Comparison of ENCODE assay signal across 18 mouse cellular contexts in the genomic region with DNA sequence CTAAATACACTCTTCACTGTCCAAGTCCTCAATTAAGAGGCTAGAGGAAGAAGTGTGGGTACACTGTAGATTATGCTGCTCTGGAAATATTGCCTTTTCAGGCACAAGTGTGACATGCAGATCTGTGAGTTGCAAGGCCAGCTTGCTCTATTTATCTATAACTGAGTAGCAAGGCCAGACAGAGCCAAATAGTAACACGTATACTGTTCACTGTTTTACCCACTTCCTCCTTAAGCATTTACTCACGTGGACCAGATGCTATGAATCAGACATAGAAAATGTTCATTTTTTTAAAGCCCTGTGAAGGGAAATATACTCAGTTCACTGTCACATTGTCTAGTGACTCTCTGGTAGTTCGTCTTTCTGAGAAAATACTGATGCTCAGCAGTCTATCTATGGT. TPM values are rescaled to one million over a fixed set of nuclear protein-coding genes. Genes with fewer than 3 reads are reported as not detected.
DNase-seq lines count a peak whose midpoint lies in the region; ATAC-seq and TF ChIP-seq lines count a peak whose summit lies in the region.
"Had no signal": no experiment of that assay in that cellular context is flagged by ENCODE, and none has a peak within 500 bp of the region (broad histone marks: within the 10 kb centered on the region; RNA-seq: fewer than 3 reads in every experiment).

No protein-coding gene starts in this region.

- no peak overlapping the region for H3K4me3 ChIP-seq in embryonic facial prominence, embryonic 14.5 days (ENCODE audit: low read depth, low read length)
- no peak overlapping the region for H3K4me3 ChIP-seq in embryonic facial prominence, embryonic 10.5 days
- H3K4me3 ChIP-seq in stomach, embryonic 16.5 days (replicated peaks; ENCODE audit: low read length), result no peak overlapping the region
- H3K4me3 ChIP-seq in stomach, postnatal 0 days (ENCODE audit: low read depth, low read length), result no peak overlapping the region
- no peak overlapping the region for H3K4me3 ChIP-seq in midbrain, embryonic 15.5 days
- H3K4me3 ChIP-seq: embryonic facial prominence, embryonic 12.5 days; forebrain, embryonic 12.5 days; intestine, embryonic 15.5 days; limb, embryonic 10.5 days; lung, embryonic 15.5 days had no signal

- no peak for TF ChIP-seq CTCF in stomach, postnatal 0 days (IDR thresholded peaks at IDR 0.05; ENCODE audit: low read depth)

- no peaks in the 10 kb centered on the region for H3K27me3 ChIP-seq in embryonic facial prominence, embryonic 14.5 days (replicated peaks; ENCODE audit: control insufficient read depth, insufficient read depth, low read length)
- no peaks in the 10 kb centered on the region for H3K27me3 ChIP-seq in embryonic facial prominence, embryonic 10.5 days (replicated peaks; ENCODE audit: low read depth, poor library complexity, severe bottlenecking)
- H3K27me3 ChIP-seq in stomach, embryonic 16.5 days (ENCODE audit: control insufficient read depth, insufficient read depth, low read length), result no peaks in the 10 kb centered on the region
- H3K27me3 ChIP-seq in stomach, postnatal 0 days (ENCODE audit: control insufficient read depth, insufficient read depth, low read length), result no peaks in the 10 kb centered on the region
- H3K27me3 ChIP-seq in splenic B cell, adult 2 months (ENCODE audit: control insufficient read depth, insufficient read depth, low read length, poor library complexity, severe bottlenecking), result no peaks in the 10 kb centered on the region
- no peaks in the 10 kb centered on the region for H3K27me3 ChIP-seq in midbrain, embryonic 15.5 days (replicated peaks)
- H3K27me3 ChIP-seq: embryonic facial prominence, embryonic 12.5 days; forebrain, embryonic 12.5 days; intestine, embryonic 15.5 days; lung, embryonic 15.5 days had no signal

- ATAC-seq in embryonic facial prominence, embryonic 14.5 days (ENCODE audit: low read depth), result 0 out of 2 replicates have a peak, but pooled peaks have one; percentile 26
- ATAC-seq in stomach, embryonic 16.5 days (ENCODE audit: insufficient read depth, low FRiP score), result peak; percentile 47; the same call in 1 of the 2 replicates
- no peak for ATAC-seq in stomach, postnatal 0 days (ENCODE audit: low FRiP score, low TSS enrichment)
- peak; percentile 89 for ATAC-seq in inflammation-experienced regulatory T-cells, adult 6 months
- no peak for ATAC-seq in midbrain, embryonic 15.5 days (replicated peaks)
- ATAC-seq: intestine, embryonic 15.5 days had no signal

- no peak for DNase-seq in embryonic facial prominence, embryonic 14.5 days (ENCODE audit: low spot score)
- no peak for DNase-seq in embryonic facial prominence, embryonic 10.5 days (ENCODE audit: low spot score)
- no peak for DNase-seq in stomach, postnatal 0 days (ENCODE audit: low spot score)
- DNase-seq in splenic B cell, adult 2 months (ENCODE audit: low read depth, low spot score), result peak; percentile 76
- no peak for DNase-seq in cerebellum, adult 8-10 months
- DNase-seq: cerebellum, adult 9-11 months; kidney, postnatal 14 days; right cerebral cortex, postnatal 14 days; thymus, postnatal 36 days had no signal

- TF ChIP-seq EP300 in stomach, postnatal 0 days (optimal IDR thresholded peaks at IDR 0.05), result no peak

- 65% methylated on average over 3 of the region's 3 CpGs for WGBS in embryonic facial prominence, embryonic 14.5 days
- 86% methylated on average over 3 of the region's 3 CpGs for WGBS in embryonic facial prominence, embryonic 10.5 days
- 48% methylated on average over 3 of the region's 3 CpGs for WGBS in stomach, embryonic 16.5 days
- 35% methylated on average over 3 of the region's 3 CpGs for WGBS in stomach, postnatal 0 days
- WGBS in midbrain, embryonic 15.5 days, result 84% methylated on average over 3 of the region's 3 CpGs

- no peak overlapping the region for H3K27ac ChIP-seq in embryonic facial prominence, embryonic 14.5 days (replicated peaks; ENCODE audit: low read depth, low read length)
- H3K27ac ChIP-seq in embryonic facial prominence, embryonic 10.5 days (replicated peaks), result no peak overlapping the region
- H3K27ac ChIP-seq in stomach, embryonic 16.5 days (ENCODE audit: low read length), result no peak overlapping the region
- H3K27ac ChIP-seq in stomach, postnatal 0 days (replicated peaks), result no peak overlapping the region
- H3K27ac ChIP-seq in midbrain, embryonic 15.5 days, result no peak overlapping the region
- H3K27ac ChIP-seq: embryonic facial prominence, embryonic 12.5 days; forebrain, embryonic 12.5 days; intestine, embryonic 15.5 days; limb, embryonic 10.5 days; lung, embryonic 15.5 days had no signal

- H3K9ac ChIP-seq in embryonic facial prominence, embryonic 14.5 days (ENCODE audit: low read depth, low read length), result no peak overlapping the region
- H3K9ac ChIP-seq in stomach, embryonic 16.5 days (ENCODE audit: low read length), result no peak overlapping the region
- H3K9ac ChIP-seq in stomach, postnatal 0 days (ENCODE audit: low read length), result no peak overlapping the region
- H3K9ac ChIP-seq in midbrain, embryonic 15.5 days, result no peak overlapping the region
- H3K9ac ChIP-seq: embryonic facial prominence, embryonic 12.5 days; forebrain, embryonic 12.5 days; intestine, embryonic 15.5 days; lung, embryonic 15.5 days had no signal

- H3K4me1 ChIP-seq in embryonic facial prominence, embryonic 14.5 days (ENCODE audit: control insufficient read depth, insufficient read depth, low read length), result no peaks in the 10 kb centered on the region; the same call in 1 of the 2 replicates
- no peaks in the 10 kb centered on the region for H3K4me1 ChIP-seq in embryonic facial prominence, embryonic 10.5 days
- peaks cover 5% of the 10 kb centered on the region; the same call in 1 of the 2 replicates for H3K4me1 ChIP-seq in stomach, embryonic 16.5 days (ENCODE audit: control insufficient read depth, insufficient read depth, low read length)
- H3K4me1 ChIP-seq in stomach, postnatal 0 days (replicated peaks; ENCODE audit: control insufficient read depth, insufficient read depth), result no peaks in the 10 kb centered on the region
- no peaks in the 10 kb centered on the region for H3K4me1 ChIP-seq in midbrain, embryonic 15.5 days
- H3K4me1 ChIP-seq: embryonic facial prominence, embryonic 12.5 days; forebrain, embryonic 12.5 days; intestine, embryonic 15.5 days; limb, embryonic 10.5 days had no signal

- no peak overlapping the region for H3K4me2 ChIP-seq in embryonic facial prominence, embryonic 14.5 days (ENCODE audit: low read depth, low read length)
- H3K4me2 ChIP-seq in stomach, embryonic 16.5 days (ENCODE audit: low read depth, low read length), result no peak overlapping the region
- H3K4me2 ChIP-seq in stomach, postnatal 0 days (replicated peaks; ENCODE audit: low read depth), result no peak overlapping the region
- H3K4me2 ChIP-seq in midbrain, embryonic 15.5 days, result no peak overlapping the region
- H3K4me2 ChIP-seq: embryonic facial prominence, embryonic 12.5 days; forebrain, embryonic 12.5 days; heart, embryonic 11.5 days; intestine, embryonic 15.5 days; lung, embryonic 15.5 days had no signal

- H3K36me3 ChIP-seq in embryonic facial prominence, embryonic 14.5 days (ENCODE audit: control insufficient read depth, insufficient read depth, low read length), result no peaks in the 10 kb centered on the region
- no peaks in the 10 kb centered on the region for H3K36me3 ChIP-seq in embryonic facial prominence, embryonic 10.5 days (replicated peaks)
- H3K36me3 ChIP-seq in stomach, embryonic 16.5 days (ENCODE audit: control insufficient read depth, insufficient read depth, low read length), result peaks cover 2% of the 10 kb centered on the region; the same call in 1 of the 2 replicates
- H3K36me3 ChIP-seq in stomach, postnatal 0 days (ENCODE audit: control insufficient read depth, insufficient read depth, low read length), result no peaks in the 10 kb centered on the region
- no peaks in the 10 kb centered on the region for H3K36me3 ChIP-seq in splenic B cell, adult 2 months (ENCODE audit: control insufficient read depth, insufficient read depth, low read length, poor library complexity, severe bottlenecking)
- no peaks in the 10 kb centered on the region for H3K36me3 ChIP-seq in midbrain, embryonic 15.5 days (replicated peaks)
- H3K36me3 ChIP-seq: embryonic facial prominence, embryonic 12.5 days; forebrain, embryonic 12.5 days; intestine, embryonic 15.5 days; limb, embryonic 10.5 days; lung, embryonic 15.5 days had no signal

- H3K9me3 ChIP-seq in embryonic facial prominence, embryonic 14.5 days (ENCODE audit: control insufficient read depth, low read length), result no peaks in the 10 kb centered on the region
- H3K9me3 ChIP-seq in embryonic facial prominence, embryonic 10.5 days, result no peaks in the 10 kb centered on the region
- H3K9me3 ChIP-seq in stomach, embryonic 16.5 days (replicated peaks; ENCODE audit: control insufficient read depth, low read length), result no peaks in the 10 kb centered on the region
- H3K9me3 ChIP-seq in stomach, postnatal 0 days (ENCODE audit: control insufficient read depth, low read length), result no peaks in the 10 kb centered on the region
- no peaks in the 10 kb centered on the region for H3K9me3 ChIP-seq in midbrain, embryonic 15.5 days
- H3K9me3 ChIP-seq: embryonic facial prominence, embryonic 12.5 days; forebrain, embryonic 12.5 days; intestine, embryonic 15.5 days; limb, embryonic 10.5 days; lung, embryonic 15.5 days had no signal

RNA-seq across cellular contexts. Expression of a gene that starts 37.9 kb away (rescaled TPM):
- 11.1 and 11.9 TPM in 2 replicates for polyA plus RNA-seq in embryonic facial prominence, embryonic 14.5 days (2014; fragmentation: Nextera tagmentation; extraction: Ambion mirVana)
- 5.0 and 6.6 TPM in 2 replicates for polyA plus RNA-seq in embryonic facial prominence, embryonic 10.5 days (2016; fragmentation: Nextera tagmentation; extraction: Ambion mirVana)
- 5.7 and 7.0 TPM in 2 replicates for polyA plus RNA-seq in stomach, embryonic 16.5 days (2015; fragmentation: Nextera tagmentation; extraction: Ambion mirVana)
- polyA plus RNA-seq in stomach, postnatal 0 days (2015; fragmentation: Nextera tagmentation; extraction: Ambion mirVana), result 4.0 and 4.5 TPM in 2 replicates
- polyA plus RNA-seq in inflammation-experienced regulatory T-cells, adult 6 months (2017; shearing (Covaris generic)), result 10 to 100 TPM; 19.5 to 28.0 (median 21.3) TPM
- polyA plus RNA-seq in midbrain, embryonic 15.5 days (2015; fragmentation: Nextera tagmentation; extraction: Ambion mirVana), result 1.0 and 1.2 TPM in 2 replicates

Comparison
In these comparisons a context has a peak if more than half of its experiments do, and no peak if none do; other contexts are left out.
1. ATAC-seq: peak in embryonic facial prominence, embryonic 14.5 days (single experiment), stomach, embryonic 16.5 days (single experiment) and inflammation-experienced regulatory T-cells, adult 6 months (single experiment); none in stomach, postnatal 0 days (single experiment) and midbrain, embryonic 15.5 days (single experiment).